Mouse (Mus musculus): ENCODE measurements around the gene Endog.

GRCm38 (mm10) chr2:30133613-30134377 is 37.5 kb upstream of the Endog start, which contains the start of gene Tbc1d13:
- TF ChIP-seq CTCF (IDR thresholded peaks at IDR 0.05; ENCODE audit: borderline replicate concordance, insufficient read depth, low read depth, low read length) (no peak), POLR2A (IDR thresholded peaks at IDR 0.05; ENCODE audit: borderline replicate concordance, insufficient read depth, low read length) (peak; percentile 98)

Data from cerebellum, adult 2 months (tissue).